Mouse (Mus musculus) ES-Bruce4 (cell line): ENCODE measurements around the gene Lnx2.

Experiments used
- CTCF ChIP-seq: IDR thresholded peaks from one replicate; pipeline ENCODE4 v1.8.1; 2011; ENCODE audit warnings: low read depth, low read length
- POLR2A ChIP-seq: IDR thresholded peaks from one replicate; pipeline ENCODE4 v1.8.1; 2011; ENCODE audit warnings: low read length; ENCODE audit not compliant: insufficient read depth

DNA sequence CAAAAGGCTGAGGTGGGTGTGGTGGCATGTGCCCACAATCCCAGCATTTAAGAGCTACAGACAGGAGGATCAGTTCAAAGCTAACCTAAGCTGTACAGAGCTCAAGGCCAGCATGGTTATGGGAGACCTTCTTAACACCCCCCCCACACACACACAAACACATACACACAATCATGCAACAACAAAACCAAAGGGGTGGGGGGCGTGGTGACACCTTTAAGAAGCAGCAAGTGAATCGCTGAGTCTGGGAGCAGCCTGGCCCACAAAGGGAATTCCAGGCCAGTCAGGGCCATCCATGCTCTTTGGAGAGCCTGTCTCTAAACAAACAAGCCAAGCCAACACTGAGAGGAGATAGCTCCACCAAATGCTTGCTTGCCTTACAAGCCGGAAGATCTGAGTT is 38.8 kb downstream of the Lnx2 start:
- no peak for TF ChIP-seq CTCF
- TF ChIP-seq POLR2A, result no peak
